Mouse (Mus musculus) natural killer cell, adult 2 months (primary cell): Measurements from ENCODE around the gene AI481877.
A peak's percentile ranks its signal among the peaks of the same experiment; 100 is the strongest.

Experiments
- DNase-seq, 2 experiments: peaks; one replicate each; pipeline ENCODE4 v3.0.0; 2022; ENCODE audit warnings: low spot score in 2 of 2

The AI481877 gene

GRCm38 (mm10) chr4:59125053-59125452 is 13.7 kb downstream of the AI481877 start:
- DNase-seq, result no peak

DNA sequence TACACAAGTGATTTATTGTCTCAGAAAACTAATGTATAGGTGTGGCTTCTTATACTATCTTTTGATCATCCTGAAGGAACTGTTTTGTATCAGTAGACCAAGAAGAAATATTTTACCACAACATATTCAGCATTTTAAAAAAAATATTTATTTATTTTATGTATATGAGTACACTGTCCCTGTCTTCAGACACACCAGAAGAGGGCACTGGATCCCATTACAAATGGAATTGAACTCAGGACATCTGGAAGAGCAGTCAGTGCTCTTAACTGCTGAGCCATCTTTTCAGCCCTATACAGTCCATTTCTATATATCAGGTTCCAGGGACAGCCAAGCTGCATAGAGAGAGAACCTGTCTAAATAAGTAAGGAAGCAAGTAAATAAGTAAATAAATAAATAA is 15.2 kb downstream of the AI481877 start:
- no peak for DNase-seq

GRCm38 (mm10) chr4:59117644-59118495 is 20.9 kb downstream of the AI481877 start:
- no peak for DNase-seq

DNA sequence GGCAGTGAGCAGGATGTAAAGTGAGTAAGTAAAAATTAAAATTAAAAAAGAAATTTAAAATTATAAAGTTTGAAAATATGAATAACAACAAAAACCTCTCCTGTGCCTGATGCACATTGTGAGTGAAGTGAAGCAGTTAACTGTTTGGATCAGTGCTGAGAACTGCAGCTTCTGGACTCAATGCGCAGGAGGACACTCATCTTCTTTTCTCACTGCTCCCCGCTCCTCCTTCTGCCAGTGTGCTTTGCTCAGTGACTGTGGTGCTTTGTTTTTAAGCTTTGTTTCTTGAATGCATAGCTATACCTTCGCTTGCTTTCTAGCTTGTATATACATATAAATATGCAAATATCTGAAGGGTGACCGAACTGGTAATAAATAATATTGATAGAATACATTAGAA is 30.1 kb downstream of the AI481877 start:
- DNase-seq, result no peak

DNA sequence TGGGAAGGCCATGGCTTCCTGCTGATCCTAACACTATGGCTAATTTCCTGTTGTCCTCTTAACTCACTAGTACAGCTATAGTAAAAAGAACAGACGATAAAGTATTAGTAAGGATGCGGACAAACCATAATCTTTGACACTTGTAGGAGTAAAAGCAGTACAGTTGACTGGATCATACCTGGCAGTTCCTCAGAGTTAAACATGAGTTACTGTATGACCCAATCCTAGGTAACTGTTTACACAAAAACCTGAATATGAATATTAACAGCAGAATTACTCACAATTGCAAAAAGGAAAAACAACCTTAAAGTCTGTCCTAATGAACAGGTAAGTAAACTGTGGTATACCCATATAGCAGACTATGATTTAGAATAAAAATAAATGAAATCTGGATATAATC is 30.9 kb downstream of the AI481877 start:
- DNase-seq, result no peak

GRCm38 (mm10) chr4:59106661-59107060 is 32.1 kb downstream of the AI481877 start:
- no peak for DNase-seq

- no peak for DNase-seq
These were observed 34.6 kb downstream of the AI481877 start for GRCm38 (mm10) chr4:59104166-59104565.

DNA sequence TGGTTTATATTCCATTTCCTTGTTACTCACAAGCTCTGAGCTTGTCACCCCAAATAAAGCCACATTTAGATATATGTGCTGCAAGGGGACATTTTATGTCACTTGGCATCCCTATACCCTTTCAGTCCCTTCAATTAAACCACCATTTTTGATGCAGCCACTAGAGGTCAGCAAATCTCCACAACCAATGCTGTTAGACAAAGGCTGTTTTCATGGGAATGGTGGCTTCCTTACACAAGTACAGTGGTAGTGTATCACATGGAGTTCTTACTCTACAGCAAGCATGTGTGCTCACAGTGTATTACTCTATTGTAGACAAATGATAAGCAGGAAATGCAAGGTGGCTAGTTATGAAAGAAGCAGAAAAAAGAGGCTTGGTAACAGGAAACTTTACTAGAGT is 42.4 kb downstream of the AI481877 start:
- DNase-seq, result peak; percentile 46 to 63

- no peak for DNase-seq
These were observed 49.4 kb downstream of the AI481877 start for GRCm38 (mm10) chr4:59089391-59089790.

DNA sequence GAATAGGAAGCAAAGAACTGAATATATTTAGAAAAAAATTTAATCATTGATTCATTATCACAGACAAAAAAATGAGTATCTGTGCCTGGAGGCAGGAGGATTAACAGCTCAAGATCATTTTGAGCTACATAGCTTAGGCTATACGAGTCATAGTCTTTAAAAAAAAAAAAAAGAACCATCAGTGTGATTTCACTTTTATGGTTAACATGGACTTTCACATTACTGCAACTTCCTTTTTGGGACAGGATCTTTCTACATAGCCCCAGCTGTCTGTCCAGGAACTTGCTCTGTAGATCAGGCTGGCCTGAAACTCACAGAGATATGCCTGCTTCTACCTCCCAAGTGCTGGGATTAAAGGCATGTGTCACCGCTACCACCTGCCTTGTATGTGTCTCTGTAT is 55.4 kb downstream of the AI481877 start:
- no peak for DNase-seq

DNA sequence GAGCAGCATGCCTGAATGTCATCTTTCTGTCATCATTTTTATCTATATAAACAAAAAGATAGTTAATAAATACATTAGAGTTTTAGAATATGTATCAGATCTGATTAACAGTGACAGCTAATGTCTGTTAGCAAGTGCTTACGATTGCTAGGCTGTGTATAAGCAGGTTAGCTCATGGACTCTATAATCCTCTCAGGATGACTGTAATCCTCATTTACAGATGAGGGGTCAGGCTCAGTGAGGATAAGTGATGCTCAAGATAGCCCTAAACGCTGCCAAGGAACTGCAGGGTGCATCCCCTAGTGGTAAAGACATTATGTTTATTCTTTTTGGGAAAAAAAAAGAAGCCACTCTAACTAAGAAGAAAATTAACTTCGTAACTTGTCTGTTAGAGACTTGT is 69.5 kb downstream of the AI481877 start:
- no peak for DNase-seq

DNA sequence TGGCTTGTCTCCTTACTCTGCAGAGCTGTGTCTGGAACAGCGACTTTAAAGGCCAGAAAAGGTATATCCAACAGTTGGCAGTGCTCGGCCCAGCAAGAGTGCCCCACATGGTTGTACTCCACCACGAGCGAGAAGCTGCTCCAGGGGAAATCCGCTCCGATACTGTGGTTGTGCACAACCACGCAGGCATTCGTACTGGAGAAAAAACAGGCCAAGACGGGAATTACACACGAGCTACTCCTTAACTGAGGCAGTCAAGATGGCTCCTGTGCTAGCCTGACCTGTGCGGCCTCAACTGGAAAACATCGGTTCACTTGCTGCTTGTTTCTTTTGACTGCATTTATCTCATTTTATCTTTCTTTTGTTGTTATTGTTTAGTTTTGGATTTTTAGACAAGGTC is 76.3 kb downstream of the AI481877 start:
- no peak for DNase-seq

DNA sequence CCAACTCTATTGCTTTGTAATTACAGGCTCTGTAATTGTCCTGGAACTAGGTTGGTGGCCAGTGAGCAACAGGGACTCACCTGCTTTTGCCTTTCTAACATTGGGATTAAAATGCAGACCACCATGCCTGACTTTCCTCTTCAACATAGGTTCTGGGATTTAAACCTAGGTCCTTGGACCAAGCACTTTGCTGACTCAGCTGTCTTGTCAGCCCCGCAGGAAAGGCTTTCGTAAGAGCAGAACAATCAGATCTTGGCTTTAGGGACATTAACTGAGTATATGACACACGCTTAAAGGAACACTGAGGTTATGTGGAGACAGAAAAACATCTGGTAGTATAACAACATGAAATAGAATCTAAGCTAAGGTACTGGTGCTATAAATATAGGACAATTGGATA is 80.9 kb downstream of the AI481877 start:
- no peak for DNase-seq

GRCm38 (mm10) chr4:59051081-59051480 is 87.7 kb downstream of the AI481877 start:
- DNase-seq, result no peak

- no peak for DNase-seq
These were observed 91.6 kb downstream of the AI481877 start for GRCm38 (mm10) chr4:59047222-59047621.

DNA sequence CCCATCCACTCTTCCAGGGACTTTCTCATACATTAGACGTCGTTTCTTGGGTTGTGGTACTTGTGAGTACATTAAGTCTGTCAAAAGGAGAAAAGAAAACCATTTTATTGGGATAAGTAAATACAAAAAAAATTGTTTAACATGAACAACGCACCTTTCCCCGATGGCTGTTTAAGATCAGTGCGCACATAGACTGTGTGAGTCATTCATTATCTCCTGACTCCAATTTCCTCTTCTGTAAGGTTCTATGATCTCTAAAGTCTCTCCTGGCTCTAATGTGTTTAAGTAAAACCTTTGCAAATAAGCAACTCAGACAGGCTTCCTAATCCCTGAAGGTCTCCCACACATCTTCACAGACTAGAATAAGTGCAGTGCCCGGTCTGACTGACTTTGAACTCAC is 94.9 kb downstream of the AI481877 start:
- DNase-seq, result no peak

- peak in 1 of 2 experiments; percentile 18 for DNase-seq
These were observed 95.7 kb downstream of the AI481877 start for GRCm38 (mm10) chr4:59043074-59043473.

- DNase-seq, result peak in 1 of 2 experiments; percentile 5
These were observed 98.1 kb downstream of the AI481877 start for GRCm38 (mm10) chr4:59040397-59041287.

- DNase-seq, result no peak
These were observed 101.3 kb downstream of the AI481877 start for GRCm38 (mm10) chr4:59037525-59037924.

- DNase-seq, result peak; percentile 70 to 77
These were observed 102.2 kb downstream of the AI481877 start for GRCm38 (mm10) chr4:59036490-59037127.

DNA sequence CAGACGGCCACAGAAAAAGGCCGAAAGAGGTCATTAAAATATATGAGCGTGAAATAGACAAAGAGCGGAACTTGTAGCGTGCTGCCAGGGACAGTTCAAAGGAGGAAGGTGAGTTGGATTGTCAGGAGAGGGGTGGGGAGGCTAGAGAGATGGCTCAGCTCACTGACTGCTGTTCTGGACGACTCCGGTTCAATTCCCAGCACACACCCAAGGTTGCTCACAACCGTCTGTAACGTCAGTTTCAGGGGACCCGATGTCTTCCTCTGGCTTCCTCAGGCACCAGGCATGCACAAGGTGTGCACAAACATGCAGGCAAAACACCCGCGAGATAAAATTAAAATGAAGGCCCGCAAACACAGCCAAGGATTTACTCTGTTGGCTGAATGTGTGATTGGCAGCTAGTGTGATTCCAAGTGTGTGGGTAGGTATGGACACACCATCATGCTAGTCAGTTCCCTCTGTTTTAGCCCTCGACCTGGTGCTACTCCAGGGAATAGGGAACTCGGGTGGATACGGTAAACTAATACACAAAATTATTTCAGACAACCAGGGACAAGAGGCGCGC is 102.9 kb downstream of the AI481877 start:
- DNase-seq, result no peak
